Mouse (Mus musculus) NIH3T3 (cell line): ENCODE results near the gene Pfkfb1.
A peak's percentile ranks its signal among the peaks of the same experiment; 100 is the strongest.

Experiments used
- DNase-seq: peaks from one replicate; pipeline ENCODE4 v3.0.0-alpha.2; 2012; ENCODE audit warnings: low read depth

Pfkfb1 gene

GRCm38 (mm10) chrX:150588023-150588764 is at the start of gene Pfkfb1:
Pfkfb1 (plus strand) TSS chrX:150588229.
- peak; percentile 89 for DNase-seq

GRCm38 (mm10) chrX:150540111-150540510 is 47.9 kb upstream of the Pfkfb1 start:
- no peak for DNase-seq

GRCm38 (mm10) chrX:150541684-150542083 is 46.3 kb upstream of the Pfkfb1 start:
- DNase-seq = no peak

GRCm38 (mm10) chrX:150547239-150547638 is 40.8 kb upstream of the Pfkfb1 start, which contains the start of gene Alas2:
Alas2 (plus strand) TSS chrX:150547375.
- DNase-seq = no peak

- no peak for DNase-seq
These were observed 38.4 kb upstream of the Pfkfb1 start for GRCm38 (mm10) chrX:150549639-150550038.

- no peak for DNase-seq
These were observed 36.0 kb upstream of the Pfkfb1 start for GRCm38 (mm10) chrX:150551986-150552385.

- no peak for DNase-seq
These were observed 34.0 kb upstream of the Pfkfb1 start for GRCm38 (mm10) chrX:150554032-150554431.

- DNase-seq = no peak
These were observed 23.2 kb upstream of the Pfkfb1 start for GRCm38 (mm10) chrX:150564644-150565357.

- no peak for DNase-seq
These were observed 6.1 kb upstream of the Pfkfb1 start for GRCm38 (mm10) chrX:150581921-150582320.

GRCm38 (mm10) chrX:150585116-150585515 is 2.9 kb upstream of the Pfkfb1 start:
- no peak for DNase-seq

GRCm38 (mm10) chrX:150589696-150590095 is 1.7 kb downstream of the Pfkfb1 start, which contains the start of gene Apex2:
Apex2 (minus strand) TSS chrX:150589868.
- no peak for DNase-seq

- no peak for DNase-seq
These were observed 5.4 kb downstream of the Pfkfb1 start for GRCm38 (mm10) chrX:150593266-150594035.

- no peak for DNase-seq
These were observed 6.1 kb downstream of the Pfkfb1 start for GRCm38 (mm10) chrX:150594176-150594575.

GRCm38 (mm10) chrX:150595016-150595760 is 7.2 kb downstream of the Pfkfb1 start:
- no peak for DNase-seq

- no peak for DNase-seq
These were observed 10.9 kb downstream of the Pfkfb1 start for GRCm38 (mm10) chrX:150598882-150599281.

- no peak for DNase-seq
These were observed 48.4 kb downstream of the Pfkfb1 start for GRCm38 (mm10) chrX:150636421-150636820.

- no peak for DNase-seq
These were observed 68.3 kb downstream of the Pfkfb1 start for GRCm38 (mm10) chrX:150656122-150656907.

GRCm38 (mm10) chrX:150656908-150657796 is 69.1 kb downstream of the Pfkfb1 start, which contains the start of gene Tro:
Tro (minus strand) TSS chrX:150657583.
- peak; percentile 1 for DNase-seq

GRCm38 (mm10) chrX:150657797-150658118 is 69.7 kb downstream of the Pfkfb1 start:
- no peak for DNase-seq

GRCm38 (mm10) chrX:150662809-150663208 is 74.8 kb downstream of the Pfkfb1 start:
- peak; percentile 20 for DNase-seq
